Mouse (Mus musculus) NIH3T3 (cell line): ENCODE measurements around the gene Gm10282.

Experiments
- DNase-seq: peaks from one replicate; pipeline ENCODE4 v3.0.0-alpha.2; 2012; ENCODE audit warnings: low read depth

Gm10282 gene

GRCm38 (mm10) chr8:72260585-72260984, 44.5 kb downstream of the Gm10282 start:
- no peak for DNase-seq

DNA sequence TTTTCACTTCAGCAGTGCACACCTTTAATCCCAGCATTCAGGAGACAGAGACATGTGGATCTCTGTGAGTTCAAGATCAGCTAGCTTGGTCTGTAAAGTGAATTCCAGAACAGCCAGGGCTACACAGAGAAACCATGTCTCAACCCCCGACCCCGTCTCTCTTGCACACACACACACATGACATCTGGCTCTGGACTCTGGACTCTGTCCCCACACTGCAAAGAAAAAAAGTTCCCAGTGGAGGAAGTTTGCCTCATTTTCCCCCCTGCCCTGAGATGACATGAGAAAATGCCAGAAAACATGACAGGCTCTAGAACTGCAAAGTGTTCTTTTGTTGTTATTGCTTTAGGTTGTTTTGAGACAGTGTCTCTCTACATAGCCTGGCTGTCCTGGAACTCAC, 45.2 kb downstream of the Gm10282 start:
- DNase-seq = no peak

DNA sequence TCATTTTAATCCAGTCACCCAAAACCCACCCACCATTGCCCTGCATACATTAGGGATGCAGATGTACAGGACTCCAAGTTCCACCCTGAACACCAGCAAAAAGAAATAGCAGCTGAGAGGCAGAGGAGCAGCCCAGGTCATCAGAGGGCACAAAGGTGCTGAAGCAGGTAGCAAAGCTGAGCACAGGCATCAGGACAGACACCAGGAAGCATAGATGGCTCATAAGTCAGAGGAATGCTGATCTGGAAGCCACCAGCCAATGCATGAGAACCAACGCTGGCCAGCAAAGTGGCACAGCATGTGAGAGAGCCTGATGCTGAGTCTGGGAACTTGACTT, 47.2 kb downstream of the Gm10282 start:
- no peak for DNase-seq

GRCm38 (mm10) chr8:72257171-72257901, 47.7 kb downstream of the Gm10282 start:
- peak; percentile 61 for DNase-seq
